Mouse (Mus musculus) c-Kit-positive CD71-negative TER-119-negative erythroid progenitor cells, embryonic 14.5 days (primary cell): ENCODE measurements around the gene Il25.

Experiments used
- DNase-seq: peaks from one replicate; pipeline ENCODE4 v3.0.0-alpha.2; 2013; ENCODE audit warnings: low read depth

The Il25 gene

GRCm38 (mm10) chr14:54932645-54933150 lies at the start of gene Il25:
Gene Il25 (plus strand): TSS chr14:54932695.
- no peak for DNase-seq

- no peak for DNase-seq
Observed at GRCm38 (mm10) chr14:54883154-54884021, 49.1 kb upstream of the Il25 start, which contains the start of the genes Bcl2l2 and Gm20521. Gene Bcl2l2 (plus strand): TSS chr14:54883377. Gene Gm20521 (plus strand): TSS chr14:54883441.

DNA sequence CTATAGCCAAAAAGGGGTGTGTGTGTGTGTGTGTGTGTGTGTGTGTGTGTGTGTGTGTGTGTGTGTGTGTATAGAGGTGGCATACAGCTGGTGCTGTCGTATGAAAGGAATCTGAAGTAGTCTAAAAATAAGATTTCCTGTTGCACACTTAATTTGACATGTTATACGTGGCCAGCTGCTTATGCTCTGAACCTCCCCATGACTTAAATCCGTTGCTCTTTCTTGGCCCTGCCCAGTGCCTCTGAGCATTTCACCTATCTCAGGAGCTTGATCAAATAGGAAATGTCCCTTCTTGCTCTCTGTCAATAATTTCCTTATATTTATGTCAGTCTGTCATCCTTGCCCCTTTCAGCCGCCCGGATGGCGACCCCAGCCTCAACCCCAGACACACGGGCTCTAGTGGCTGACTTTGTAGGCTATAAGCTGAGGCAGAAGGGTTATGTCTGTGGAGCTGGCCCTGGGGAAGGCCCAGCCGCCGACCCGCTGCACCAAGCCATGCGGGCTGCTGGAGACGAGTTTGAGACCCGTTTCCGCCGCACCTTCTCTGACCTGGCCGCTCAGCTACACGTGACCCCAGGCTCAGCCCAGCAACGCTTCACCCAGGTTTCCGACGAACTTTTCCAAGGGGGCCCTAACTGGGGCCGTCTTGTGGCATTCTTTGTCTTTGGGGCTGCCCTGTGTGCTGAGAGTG lies 48.3 kb upstream of the Il25 start:
- DNase-seq, result no peak

- DNase-seq, result no peak
Observed at GRCm38 (mm10) chr14:54885309-54885708, 47.2 kb upstream of the Il25 start.

GRCm38 (mm10) chr14:54892200-54892599 lies 40.3 kb upstream of the Il25 start, which contains the start of gene Pabpn1:
Gene Pabpn1 (plus strand): TSS chr14:54892500.
- DNase-seq, result no peak

- peak; percentile 98 for DNase-seq
Observed at GRCm38 (mm10) chr14:54893651-54894181, 38.8 kb upstream of the Il25 start.

GRCm38 (mm10) chr14:54894296-54895151 lies 38.0 kb upstream of the Il25 start:
- no peak for DNase-seq

DNA sequence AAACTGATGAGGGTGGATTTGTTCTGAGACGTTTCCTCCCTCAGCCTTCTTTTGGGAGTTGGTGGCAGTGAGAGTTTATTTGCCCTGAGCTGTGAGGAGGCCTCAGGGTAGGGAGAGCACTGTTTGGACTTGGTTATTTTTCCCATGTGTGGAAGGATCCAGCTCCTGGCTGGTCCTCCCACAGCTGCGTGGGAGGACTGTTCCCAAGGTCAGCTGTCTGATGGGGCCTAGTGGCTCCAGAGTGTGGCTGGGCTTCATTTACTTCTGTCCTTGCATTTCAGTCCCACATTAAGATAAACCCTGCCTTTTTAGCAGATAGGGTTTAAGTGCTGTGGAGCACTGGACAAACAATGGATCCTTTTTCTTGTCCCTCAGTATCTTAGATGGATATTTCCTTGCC lies 35.0 kb upstream of the Il25 start:
- no peak for DNase-seq

- no peak for DNase-seq
Observed at GRCm38 (mm10) chr14:54900383-54900782, 32.1 kb upstream of the Il25 start.

GRCm38 (mm10) chr14:54903641-54904040 lies 28.9 kb upstream of the Il25 start:
- DNase-seq, result no peak

DNA sequence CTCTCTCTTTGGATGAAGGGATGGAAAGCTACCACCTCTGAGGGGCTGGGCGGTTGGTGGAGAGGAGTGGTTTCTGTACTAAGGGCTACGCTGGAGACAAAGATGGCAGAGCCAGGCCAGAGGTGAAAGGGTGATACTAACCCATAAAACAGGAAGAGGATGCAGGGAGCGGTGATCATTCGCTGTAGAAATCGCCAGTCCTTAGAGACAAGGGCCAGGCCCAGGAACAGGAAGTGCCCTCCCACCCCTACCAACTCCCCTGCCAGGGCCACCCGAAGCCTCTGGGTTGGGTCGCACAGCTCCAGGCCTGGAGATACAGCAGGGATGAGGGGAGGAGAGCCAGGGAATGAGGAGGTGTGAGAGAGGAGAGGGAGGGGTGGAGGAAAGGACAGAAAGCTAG lies 23.8 kb upstream of the Il25 start:
- no peak for DNase-seq

GRCm38 (mm10) chr14:54912109-54912850 lies 20.2 kb upstream of the Il25 start:
- DNase-seq, result no peak

DNA sequence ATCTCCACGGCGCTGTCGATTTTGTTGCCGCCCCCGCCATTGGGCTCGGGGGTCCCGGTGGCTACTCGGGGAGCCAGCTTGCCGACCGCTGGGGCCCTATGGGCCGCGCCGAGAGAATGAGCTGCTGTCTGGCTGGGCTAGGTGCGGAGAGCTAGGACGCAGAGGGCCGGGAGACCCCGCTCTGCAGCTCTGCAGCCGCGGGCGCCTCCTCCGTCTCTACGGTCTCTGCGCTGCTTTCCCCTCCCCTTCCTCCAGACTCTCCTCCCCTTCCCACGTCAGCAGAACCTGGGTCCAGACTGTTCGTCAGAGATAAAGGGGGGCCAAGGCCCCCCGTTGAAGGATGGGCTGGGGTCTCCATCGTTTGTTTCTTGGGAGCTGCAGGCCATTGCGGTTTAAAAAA lies 19.6 kb upstream of the Il25 start, which contains the start of gene Slc22a17:
TSS of gene Slc22a17 (minus strand) at position 247 of the 400 bp plus-strand sequence.
- DNase-seq, result no peak

DNA sequence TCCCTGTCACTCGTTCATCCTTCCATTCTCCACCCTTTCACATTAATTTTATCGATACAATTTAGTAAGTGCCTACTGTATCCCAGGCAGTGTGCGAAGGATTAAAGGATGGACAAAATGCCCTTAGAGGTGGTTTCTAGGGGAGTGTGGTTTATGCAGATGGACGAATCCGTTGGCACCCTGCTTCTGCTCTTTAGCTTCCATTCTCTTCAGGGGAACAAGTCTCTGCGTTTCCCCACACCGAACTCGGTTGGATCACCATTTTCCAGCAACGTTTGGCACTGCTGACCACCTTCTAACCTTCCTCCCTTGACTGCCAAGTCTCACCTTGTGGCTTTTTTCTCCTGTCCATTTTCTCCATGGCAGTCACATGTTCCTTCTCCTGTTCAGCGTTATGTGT lies 19.2 kb upstream of the Il25 start:
- DNase-seq, result no peak

GRCm38 (mm10) chr14:54920076-54920685 lies 12.3 kb upstream of the Il25 start:
- no peak for DNase-seq

GRCm38 (mm10) chr14:54924641-54925348 lies 7.7 kb upstream of the Il25 start:
- DNase-seq, result no peak

DNA sequence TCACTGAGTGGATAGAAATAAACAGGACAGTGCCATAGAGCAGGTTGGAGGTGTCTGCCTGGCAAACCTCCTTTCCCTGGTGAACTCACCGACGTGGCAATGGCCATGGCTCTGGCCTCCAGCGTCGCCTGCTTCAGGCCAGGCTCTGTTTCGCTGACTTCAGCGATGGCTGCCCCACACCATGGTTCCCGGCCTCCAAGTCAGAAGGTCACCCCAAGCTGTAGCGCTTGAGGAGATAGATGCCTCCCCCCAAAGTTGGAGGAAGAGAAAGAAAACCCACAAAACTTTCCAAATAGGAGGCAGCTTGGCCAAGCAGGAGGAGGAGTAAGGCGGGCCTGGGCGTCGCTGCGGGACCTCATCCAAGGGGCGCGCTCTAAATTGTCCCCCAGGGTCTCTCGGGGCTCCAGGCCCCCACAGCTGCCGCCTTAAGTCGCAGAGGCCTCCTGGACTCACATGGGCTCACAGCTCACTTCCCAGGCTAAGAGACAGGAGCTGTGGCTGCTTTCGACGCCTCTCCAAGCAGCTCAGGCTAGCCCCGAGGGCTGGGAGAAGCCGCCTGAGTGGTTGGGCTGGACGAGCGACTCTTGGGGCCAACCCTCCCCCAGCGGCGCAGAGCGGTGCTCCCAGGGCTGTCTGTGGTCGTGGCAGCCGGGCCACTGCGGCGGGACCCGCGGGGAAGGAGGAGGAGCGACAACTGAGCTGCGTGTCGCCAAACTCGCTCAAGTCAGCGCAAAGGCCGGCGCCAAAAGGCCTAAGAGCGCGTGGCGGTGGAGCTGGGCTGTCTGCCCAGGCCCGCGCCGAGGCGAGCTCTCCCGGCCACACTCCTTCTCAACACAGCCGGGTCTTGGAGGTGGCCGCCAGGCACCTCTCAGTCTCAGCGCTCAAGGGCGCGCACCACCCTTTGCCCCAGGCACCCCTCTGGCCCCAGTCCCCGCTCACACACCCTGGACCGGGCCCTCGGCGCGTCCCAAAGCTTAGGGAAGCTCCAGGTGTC lies 6.8 kb upstream of the Il25 start, which contains the start of gene Efs:
TSS of gene Efs (minus strand) at position 778 of the 994 bp plus-strand sequence.
- no peak for DNase-seq

GRCm38 (mm10) chr14:54926401-54927158 lies 5.9 kb upstream of the Il25 start:
- no peak for DNase-seq
